Mouse (Mus musculus): ENCODE measurements around the gene Olfr116. TPM values are rescaled to one million over a fixed set of nuclear protein-coding genes. Genes with fewer than 3 reads are reported as not detected.

Olfr116 gene
- not detected in 2 replicates for polyA plus RNA-seq (2016; fragmentation: Nextera tagmentation; extraction: Ambion mirVana)

GRCm38 (mm10) chr17:37627009-37627408 is at the start of gene Olfr116, which contains the start of gene Olfr115:
Gene Olfr116, minus strand, starts transcription at chr17:37627199.
Gene Olfr115, minus strand, starts transcription at chr17:37627109.
- Histone ChIP-seq H3K4me2 (replicated peaks) (no peak within 1 kb of the TSS), H3K27ac (no peak within 1 kb of the TSS), H3K27me3 (replicated peaks) (no peaks in the 10 kb centered on the region), H3K9ac (no peak within 1 kb of the TSS), H3K36me3 (no peaks in the 10 kb centered on the region), H3K9me3 (no peaks in the 10 kb centered on the region), H3K4me1 (no peaks in the 10 kb centered on the region), H3K4me3 (no peak within 1 kb of the TSS)
- ATAC-seq (ENCODE audit: low FRiP score, low read depth): no peak
- WGBS: 89% methylated on average over 2 of the region's 2 CpGs

GRCm38 (mm10) chr17:37666688-37667087 is 39.7 kb upstream of the Olfr116 start, which contains the start of gene Olfr118:
Gene Olfr118, plus strand, starts transcription at chr17:37666988.
- Histone ChIP-seq H3K4me1 (no peaks in the 10 kb centered on the region), H3K4me2 (replicated peaks) (no peak within 1 kb of the TSS), H3K27me3 (replicated peaks) (no peaks in the 10 kb centered on the region), H3K9ac (no peak within 1 kb of the TSS), H3K4me3 (no peak within 1 kb of the TSS), H3K27ac (no peak within 1 kb of the TSS), H3K9me3 (no peaks in the 10 kb centered on the region), H3K36me3 (no peaks in the 10 kb centered on the region)
- no peak for ATAC-seq (ENCODE audit: low FRiP score, low read depth)
- WGBS: 70% methylated on average over 2 of the region's 2 CpGs

- Histone ChIP-seq H3K27me3 (replicated peaks) (no peaks in the 10 kb centered on the region), H3K36me3 (no peaks in the 10 kb centered on the region), H3K4me2 (replicated peaks) (no peak within 1 kb of the TSS), H3K9ac (no peak within 1 kb of the TSS), H3K4me3 (no peak within 1 kb of the TSS), H3K27ac (no peak within 1 kb of the TSS), H3K9me3 (no peaks in the 10 kb centered on the region), H3K4me1 (no peaks in the 10 kb centered on the region)
- no peak for ATAC-seq (ENCODE audit: low FRiP score, low read depth)
- 71% methylated on average over 1 of the region's 1 CpGs for whole genome bisulfite sequencing
Observed at GRCm38 (mm10) chr17:37663682-37664081, 36.7 kb upstream of the Olfr116 start, which contains the start of gene Olfr117. Gene Olfr117, minus strand, starts transcription at chr17:37663782.

- no peaks in the 10 kb centered on the region for H3K9me3 ChIP-seq
- H3K9ac ChIP-seq: no peak within 1 kb of the TSS
- H3K36me3 ChIP-seq: no peaks in the 10 kb centered on the region
- H3K4me2 ChIP-seq (replicated peaks): no peak within 1 kb of the TSS
- no peak for ATAC-seq (ENCODE audit: low FRiP score, low read depth)
- no peak within 1 kb of the TSS for H3K27ac ChIP-seq
- H3K4me1 ChIP-seq: no peaks in the 10 kb centered on the region
- no peaks in the 10 kb centered on the region for H3K27me3 ChIP-seq (replicated peaks)
- no peak within 1 kb of the TSS for H3K4me3 ChIP-seq
Observed at GRCm38 (mm10) chr17:37592643-37593042, 34.4 kb downstream of the Olfr116 start, which contains the start of gene Olfr114. Gene Olfr114, minus strand, starts transcription at chr17:37592743.

- Histone ChIP-seq H3K36me3 (no peaks in the 10 kb centered on the region), H3K9me3 (no peaks in the 10 kb centered on the region), H3K27me3 (replicated peaks) (no peaks in the 10 kb centered on the region), H3K4me3 (no peak within 1 kb of the TSS), H3K27ac (no peak within 1 kb of the TSS), H3K4me1 (no peaks in the 10 kb centered on the region), H3K4me2 (replicated peaks) (no peak within 1 kb of the TSS), H3K9ac (no peak within 1 kb of the TSS)
- ATAC-seq (ENCODE audit: low FRiP score, low read depth): no peak
Observed at GRCm38 (mm10) chr17:37577563-37577962, 49.4 kb downstream of the Olfr116 start, which contains the start of gene Olfr113. Gene Olfr113, minus strand, starts transcription at chr17:37577663.

Other genes with a start within 250 kb of the Olfr116 start
- gene Olfr105-ps, start 248.2 kb downstream of the Olfr116 start, polyA plus RNA-seq (2016; fragmentation: Nextera tagmentation; extraction: Ambion mirVana): not detected in 2 replicates
- gene Olfr106-ps, start 236.8 kb downstream of the Olfr116 start, polyA plus RNA-seq (2016; fragmentation: Nextera tagmentation; extraction: Ambion mirVana): not detected in 2 replicates
- not detected in 2 replicates for gene Olfr107, start 228.0 kb downstream of the Olfr116 start, polyA plus RNA-seq (2016; fragmentation: Nextera tagmentation; extraction: Ambion mirVana)
- not detected in 2 replicates for gene Olfr108, start 181.7 kb downstream of the Olfr116 start, polyA plus RNA-seq (2016; fragmentation: Nextera tagmentation; extraction: Ambion mirVana)
- gene Olfr109, start 168.3 kb downstream of the Olfr116 start, polyA plus RNA-seq (2016; fragmentation: Nextera tagmentation; extraction: Ambion mirVana): not detected in 2 replicates
- gene H2-M2, start 143.6 kb downstream of the Olfr116 start, polyA plus RNA-seq (2016; fragmentation: Nextera tagmentation; extraction: Ambion mirVana): not detected in 2 replicates
- not detected in 2 replicates for gene Olfr110, start 134.7 kb downstream of the Olfr116 start, polyA plus RNA-seq (2016; fragmentation: Nextera tagmentation; extraction: Ambion mirVana)
- not detected in 2 replicates for gene Olfr111, start 119.2 kb downstream of the Olfr116 start, polyA plus RNA-seq (2016; fragmentation: Nextera tagmentation; extraction: Ambion mirVana)
- gene Olfr112, start 57.7 kb downstream of the Olfr116 start, polyA plus RNA-seq (2016; fragmentation: Nextera tagmentation; extraction: Ambion mirVana): not detected in 2 replicates
- not detected in 2 replicates for gene Olfr113, start 49.5 kb downstream of the Olfr116 start, polyA plus RNA-seq (2016; fragmentation: Nextera tagmentation; extraction: Ambion mirVana)
- not detected in 2 replicates for gene Olfr114, start 34.5 kb downstream of the Olfr116 start, polyA plus RNA-seq (2016; fragmentation: Nextera tagmentation; extraction: Ambion mirVana)
- not detected in 2 replicates for gene Olfr115, start 90 bp downstream of the Olfr116 start, polyA plus RNA-seq (2016; fragmentation: Nextera tagmentation; extraction: Ambion mirVana)
- gene Olfr117, start 36.6 kb upstream of the Olfr116 start, polyA plus RNA-seq (2016; fragmentation: Nextera tagmentation; extraction: Ambion mirVana): not detected in 2 replicates
- not detected in 2 replicates for gene Olfr118, start 39.8 kb upstream of the Olfr116 start, polyA plus RNA-seq (2016; fragmentation: Nextera tagmentation; extraction: Ambion mirVana)
- gene Olfr119, start 69.4 kb upstream of the Olfr116 start, polyA plus RNA-seq (2016; fragmentation: Nextera tagmentation; extraction: Ambion mirVana): not detected in 2 replicates
- gene Olfr120, start 94.6 kb upstream of the Olfr116 start, polyA plus RNA-seq (2016; fragmentation: Nextera tagmentation; extraction: Ambion mirVana): not detected in 2 replicates
- not detected in 2 replicates for gene Olfr121, start 121.7 kb upstream of the Olfr116 start, polyA plus RNA-seq (2016; fragmentation: Nextera tagmentation; extraction: Ambion mirVana)
- gene Olfr122, start 141.4 kb upstream of the Olfr116 start, polyA plus RNA-seq (2016; fragmentation: Nextera tagmentation; extraction: Ambion mirVana): not detected in 2 replicates
- gene Olfr123, start 166.3 kb upstream of the Olfr116 start, polyA plus RNA-seq (2016; fragmentation: Nextera tagmentation; extraction: Ambion mirVana): not detected in 2 replicates
- not detected in 2 replicates for gene Olfr124, start 172.7 kb upstream of the Olfr116 start, polyA plus RNA-seq (2016; fragmentation: Nextera tagmentation; extraction: Ambion mirVana)
- gene Olfr125, start 205.8 kb upstream of the Olfr116 start, polyA plus RNA-seq (2016; fragmentation: Nextera tagmentation; extraction: Ambion mirVana): not detected in 2 replicates
- not detected in 2 replicates for gene Olfr126, start 220.3 kb upstream of the Olfr116 start, polyA plus RNA-seq (2016; fragmentation: Nextera tagmentation; extraction: Ambion mirVana)

Data from neural tube, embryonic 12.5 days (tissue).